Mouse (Mus musculus): ENCODE measurements around the gene Prpf4b. TPM values are rescaled to one million over a fixed set of nuclear protein-coding genes. Genes with fewer than 3 reads are reported as not detected.
"Not testable (repeated sequence)": the region's sequence is repeated elsewhere in the genome, so short reads cannot be mapped to it uniquely, and the experiment has no call there.

The Prpf4b gene
- polyA plus RNA-seq, 1 experiment: 141 TPM

DNA sequence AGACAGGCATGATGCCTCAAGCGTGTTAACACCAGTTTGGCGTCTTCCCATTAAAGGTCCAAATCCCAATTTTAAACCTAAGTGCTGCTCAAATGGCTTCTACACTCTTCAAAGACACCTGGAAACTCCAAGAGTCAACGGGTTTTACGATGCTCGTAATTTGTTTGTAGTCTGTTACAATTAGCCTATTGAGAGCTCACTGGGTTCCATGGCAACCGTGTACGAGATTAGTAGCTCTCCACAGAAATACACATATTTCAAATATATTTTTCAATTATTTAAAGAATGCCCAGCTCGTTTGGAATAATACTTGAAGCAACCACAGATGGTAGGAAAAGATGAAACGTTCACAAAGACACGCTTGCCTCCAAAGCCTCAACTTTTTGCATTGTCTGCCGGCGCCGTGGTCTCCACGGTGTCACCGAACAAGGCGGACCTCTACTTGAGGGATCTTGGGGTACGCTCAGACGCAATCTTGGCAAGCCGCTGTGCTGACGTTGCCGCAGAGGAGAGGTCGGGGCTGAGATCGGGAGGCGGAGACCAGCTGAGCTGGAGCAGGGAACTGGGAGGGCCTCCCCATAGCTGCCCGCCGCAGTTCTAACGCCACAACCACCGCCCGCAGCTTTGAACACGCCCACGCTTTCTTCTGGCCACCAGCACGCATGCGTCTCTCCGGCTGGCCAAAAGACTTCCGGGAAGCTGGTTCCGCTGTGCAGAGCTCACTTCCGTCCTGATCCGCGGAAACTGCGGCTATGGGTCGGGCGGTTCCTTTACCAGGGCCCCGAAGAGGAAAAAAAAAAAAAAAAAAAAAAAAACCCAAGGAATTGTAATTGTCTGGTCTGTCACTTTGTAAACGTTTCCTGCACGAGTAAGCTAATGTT, 1.1 kb upstream of the Prpf4b start:
- Histone ChIP-seq H3K9me3 (replicated peaks; ENCODE audit: control insufficient read depth, insufficient read depth, low read length, poor library complexity, severe bottlenecking) (no peaks in the 10 kb centered on the region), H3K4me3 (ENCODE audit: low read depth, low read length) (peak overlapping the region; percentile 84), H3K36me3 (ENCODE audit: control insufficient read depth, insufficient read depth, low read length, poor library complexity, severe bottlenecking) (no peaks in the 10 kb centered on the region), H3K27me3 (ENCODE audit: control insufficient read depth, insufficient read depth, low read length, poor library complexity, severe bottlenecking) (no peaks in the 10 kb centered on the region), H3K9ac (ENCODE audit: low read depth, poor library complexity, severe bottlenecking) (peak overlapping the region; percentile 98), H3K27ac (ENCODE audit: insufficient read depth, low read length) (no peak overlapping the region; the same call in 1 of the 2 replicates), H3K4me1 (ENCODE audit: control insufficient read depth, insufficient read depth, low read length) (peaks cover 2% of the 10 kb centered on the region)
- TF ChIP-seq EP300 (IDR thresholded peaks at IDR 0.05; ENCODE audit: insufficient read depth, low read depth, low read length) (no peak), POLR2A (IDR thresholded peaks at IDR 0.05; ENCODE audit: insufficient read depth, low read length) (peak; percentile 57)

- Histone ChIP-seq H3K9ac (ENCODE audit: low read depth, poor library complexity, severe bottlenecking) (peak overlapping the region; percentile 98), H3K4me3 (ENCODE audit: low read depth, low read length) (peak overlapping the region; percentile 67)
- not testable (repeated sequence) for H3K27ac ChIP-seq (ENCODE audit: insufficient read depth, low read length); H3K36me3 ChIP-seq (ENCODE audit: control insufficient read depth, insufficient read depth, low read length, poor library complexity, severe bottlenecking); H3K9me3 ChIP-seq (replicated peaks; ENCODE audit: control insufficient read depth, insufficient read depth, low read length, poor library complexity, severe bottlenecking); H3K27me3 ChIP-seq (ENCODE audit: control insufficient read depth, insufficient read depth, low read length, poor library complexity, severe bottlenecking); H3K4me1 ChIP-seq (ENCODE audit: control insufficient read depth, insufficient read depth, low read length)
Observed at GRCm38 (mm10) chr13:34874736-34875135, 366 bp upstream of the Prpf4b start.

DNA sequence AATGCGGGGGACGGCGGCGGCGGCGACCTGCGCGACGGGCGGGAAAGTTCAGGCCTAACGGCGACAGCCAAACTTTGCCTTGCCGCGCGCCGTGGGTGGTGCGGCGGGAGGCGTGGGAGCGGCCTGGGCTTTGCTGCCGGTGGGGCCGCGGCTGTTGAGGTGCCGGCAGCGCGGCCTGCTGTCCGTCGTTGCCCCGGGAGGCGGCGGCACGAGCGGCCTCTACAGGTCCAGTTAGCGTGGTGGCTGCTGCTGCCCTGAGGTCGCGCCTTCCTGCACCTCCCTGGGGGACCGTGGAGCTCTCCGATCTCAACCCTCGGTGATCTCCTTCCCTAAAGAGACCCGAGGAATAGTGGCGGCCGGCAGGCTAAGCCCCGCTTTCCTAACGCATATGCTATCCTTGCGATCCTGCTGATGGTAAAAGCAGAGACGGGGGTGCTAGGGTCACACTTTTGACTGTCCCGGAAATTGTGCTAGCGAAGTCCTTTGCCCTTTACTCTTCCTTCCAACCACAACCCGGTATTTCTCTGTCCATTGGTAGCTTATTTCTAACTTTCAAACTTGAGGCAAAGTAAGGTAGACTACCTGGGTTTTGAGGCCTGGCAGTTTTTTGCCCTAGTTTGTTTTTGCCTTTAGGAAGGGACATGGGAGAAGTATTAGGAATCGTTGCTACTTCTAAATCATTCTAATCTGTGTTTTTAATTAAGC, 791 bp downstream of the Prpf4b start:
- TF ChIP-seq CTCF (IDR thresholded peaks at IDR 0.05; ENCODE audit: low read depth, low read length): peak; percentile 13
- TF ChIP-seq POLR2A (IDR thresholded peaks at IDR 0.05; ENCODE audit: insufficient read depth, low read length): no peak
- H3K9me3 ChIP-seq (replicated peaks; ENCODE audit: control insufficient read depth, insufficient read depth, low read length, poor library complexity, severe bottlenecking): no peaks in the 10 kb centered on the region
- H3K9ac ChIP-seq (ENCODE audit: low read depth, poor library complexity, severe bottlenecking): peak overlapping the region; percentile 98
- H3K27ac ChIP-seq (ENCODE audit: insufficient read depth, low read length): peak overlapping the region; percentile 22
- peaks cover 2% of the 10 kb centered on the region for H3K4me1 ChIP-seq (ENCODE audit: control insufficient read depth, insufficient read depth, low read length)
- H3K36me3 ChIP-seq (ENCODE audit: control insufficient read depth, insufficient read depth, low read length, poor library complexity, severe bottlenecking): no peaks in the 10 kb centered on the region
- H3K4me3 ChIP-seq (ENCODE audit: low read depth, low read length): peak overlapping the region; percentile 96
- no peaks in the 10 kb centered on the region for H3K27me3 ChIP-seq (ENCODE audit: control insufficient read depth, insufficient read depth, low read length, poor library complexity, severe bottlenecking)

DNA sequence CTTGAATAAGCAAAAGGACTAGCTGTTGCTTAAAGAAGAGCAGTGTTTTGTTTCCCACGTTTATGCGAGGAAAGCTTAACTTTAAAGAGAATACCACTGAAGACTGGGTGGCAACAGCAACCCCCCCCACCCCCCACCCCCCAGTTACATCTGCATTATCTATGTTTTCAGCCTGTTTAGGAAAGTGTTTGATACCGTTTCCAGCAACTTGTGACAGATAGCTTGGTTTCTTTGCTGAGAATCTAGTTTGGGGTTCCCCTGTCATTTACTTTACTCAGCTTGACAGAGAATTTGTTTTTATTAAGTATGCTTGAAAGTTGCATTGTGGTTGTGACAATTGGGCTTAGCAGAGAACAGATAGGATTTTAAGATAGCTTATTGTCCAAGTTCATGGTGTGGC, 1.4 kb downstream of the Prpf4b start:
- H3K9ac ChIP-seq (ENCODE audit: low read depth, poor library complexity, severe bottlenecking): peak overlapping the region; percentile 98
- H3K4me1 ChIP-seq (ENCODE audit: control insufficient read depth, insufficient read depth, low read length): peaks cover 2% of the 10 kb centered on the region
- H3K4me3 ChIP-seq (ENCODE audit: low read depth, low read length): 0 out of 2 replicates have a peak overlapping the region, but pooled peaks have one; percentile 18
- H3K36me3 ChIP-seq (ENCODE audit: control insufficient read depth, insufficient read depth, low read length, poor library complexity, severe bottlenecking): no peaks in the 10 kb centered on the region
- H3K27me3 ChIP-seq (ENCODE audit: control insufficient read depth, insufficient read depth, low read length, poor library complexity, severe bottlenecking): no peaks in the 10 kb centered on the region
- TF ChIP-seq POLR2A (IDR thresholded peaks at IDR 0.05; ENCODE audit: insufficient read depth, low read length) (no peak), EP300 (IDR thresholded peaks at IDR 0.05; ENCODE audit: insufficient read depth, low read depth, low read length) (no peak), CTCF (IDR thresholded peaks at IDR 0.05; ENCODE audit: low read depth, low read length) (no peak)
- H3K27ac ChIP-seq (ENCODE audit: insufficient read depth, low read length): no peak overlapping the region
- H3K9me3 ChIP-seq (replicated peaks; ENCODE audit: control insufficient read depth, insufficient read depth, low read length, poor library complexity, severe bottlenecking): no peaks in the 10 kb centered on the region

GRCm38 (mm10) chr13:34892871-34893270, 17.8 kb downstream of the Prpf4b start:
- Histone ChIP-seq H3K36me3 (ENCODE audit: control insufficient read depth, insufficient read depth, low read length, poor library complexity, severe bottlenecking) (peaks cover 75% of the 10 kb centered on the region), H3K4me3 (ENCODE audit: low read depth, low read length) (no peak overlapping the region), H3K27me3 (ENCODE audit: control insufficient read depth, insufficient read depth, low read length, poor library complexity, severe bottlenecking) (no peaks in the 10 kb centered on the region), H3K9me3 (replicated peaks; ENCODE audit: control insufficient read depth, insufficient read depth, low read length, poor library complexity, severe bottlenecking) (no peaks in the 10 kb centered on the region), H3K9ac (ENCODE audit: low read depth, poor library complexity, severe bottlenecking) (no peak overlapping the region), H3K27ac (ENCODE audit: insufficient read depth, low read length) (no peak overlapping the region), H3K4me1 (ENCODE audit: control insufficient read depth, insufficient read depth, low read length) (no peaks in the 10 kb centered on the region)
- TF ChIP-seq EP300 (IDR thresholded peaks at IDR 0.05; ENCODE audit: insufficient read depth, low read depth, low read length) (no peak), CTCF (IDR thresholded peaks at IDR 0.05; ENCODE audit: low read depth, low read length) (no peak)

DNA sequence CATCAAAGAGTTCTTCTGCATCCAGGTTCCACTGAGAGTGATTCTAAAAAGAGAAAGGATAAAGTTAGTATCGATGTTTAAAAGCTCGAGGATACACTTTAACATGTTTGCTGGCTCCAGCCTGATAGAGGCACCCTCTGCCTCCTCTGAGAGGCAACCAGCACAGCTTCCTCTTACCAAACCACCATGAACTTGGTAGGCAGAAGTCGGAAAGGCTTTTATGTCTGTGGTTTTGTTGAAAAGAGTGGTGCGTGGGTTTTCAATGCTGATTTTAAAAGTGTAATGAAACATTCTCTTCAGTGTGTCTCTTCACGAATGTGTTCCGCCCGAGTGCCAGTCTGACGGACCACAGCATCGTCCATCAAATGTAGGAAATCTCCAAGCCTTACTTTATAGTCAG, 39.5 kb downstream of the Prpf4b start:
- no peaks in the 10 kb centered on the region for H3K9me3 ChIP-seq (replicated peaks; ENCODE audit: control insufficient read depth, insufficient read depth, low read length, poor library complexity, severe bottlenecking)
- H3K36me3 ChIP-seq (ENCODE audit: control insufficient read depth, insufficient read depth, low read length, poor library complexity, severe bottlenecking): no peaks in the 10 kb centered on the region
- H3K27me3 ChIP-seq (ENCODE audit: control insufficient read depth, insufficient read depth, low read length, poor library complexity, severe bottlenecking): no peaks in the 10 kb centered on the region
- H3K27ac ChIP-seq (ENCODE audit: insufficient read depth, low read length): no peak overlapping the region
- H3K4me1 ChIP-seq (ENCODE audit: control insufficient read depth, insufficient read depth, low read length): peaks cover 2% of the 10 kb centered on the region
- H3K4me3 ChIP-seq (ENCODE audit: low read depth, low read length): no peak overlapping the region
- H3K9ac ChIP-seq (ENCODE audit: low read depth, poor library complexity, severe bottlenecking): no peak overlapping the region
- TF ChIP-seq POLR2A (IDR thresholded peaks at IDR 0.05; ENCODE audit: insufficient read depth, low read length) (no peak), CTCF (IDR thresholded peaks at IDR 0.05; ENCODE audit: low read depth, low read length) (no peak), EP300 (IDR thresholded peaks at IDR 0.05; ENCODE audit: insufficient read depth, low read depth, low read length) (no peak)

All from ES-Bruce4 (cell line).